10 mouse cellular contexts compared by ENCODE assay signal in genomic region chr2:91430600-91430919, GRCm38 (mm10). TPM values are rescaled to one million over a fixed set of nuclear protein-coding genes. Genes with fewer than 3 reads are reported as not detected.
A peak's percentile ranks its signal among the peaks of the same experiment; 100 is the strongest.
DNase-seq lines count a peak whose midpoint lies in the region; ATAC-seq and TF ChIP-seq lines count a peak whose summit lies in the region.
"Had no signal": no experiment of that assay in that cellular context is flagged by ENCODE, and none has a peak within 500 bp of the region (broad histone marks: within the 10 kb centered on the region; RNA-seq: fewer than 3 reads in every experiment).

No protein-coding gene starts in this region.

- no peak overlapping the region for H3K4me3 ChIP-seq in intestine, postnatal 0 days (ENCODE audit: low read depth, low read length)
- no peak overlapping the region for H3K4me3 ChIP-seq in intestine, embryonic 15.5 days (replicated peaks)
- H3K4me3 ChIP-seq in forebrain, embryonic 12.5 days (replicated peaks), result no peak overlapping the region
- 0 out of 2 replicates have a peak overlapping the region, but pooled peaks have one; percentile 0 for H3K4me3 ChIP-seq in midbrain, embryonic 13.5 days (replicated peaks)

- 54% methylated on average over 6 of the region's 6 CpGs for WGBS in intestine, postnatal 0 days
- 41% methylated on average over 6 of the region's 6 CpGs for WGBS in intestine, embryonic 15.5 days
- WGBS in forebrain, embryonic 12.5 days, result 10% methylated on average over 6 of the region's 6 CpGs
- WGBS in midbrain, embryonic 13.5 days, result 5% methylated on average over 6 of the region's 6 CpGs

- no peaks in the 10 kb centered on the region for H3K36me3 ChIP-seq in intestine, postnatal 0 days (ENCODE audit: control insufficient read depth, insufficient read depth)
- H3K36me3 ChIP-seq in intestine, embryonic 15.5 days, result no peaks in the 10 kb centered on the region
- no peaks in the 10 kb centered on the region for H3K36me3 ChIP-seq in forebrain, embryonic 12.5 days (replicated peaks)
- H3K36me3 ChIP-seq in midbrain, embryonic 13.5 days, result 0 out of 2 replicates have a peak, but pooled peaks cover 5% of the 10 kb centered on the region

- no peak overlapping the region for H3K4me2 ChIP-seq in intestine, postnatal 0 days (replicated peaks; ENCODE audit: low read depth)
- no peak overlapping the region for H3K4me2 ChIP-seq in intestine, embryonic 15.5 days (replicated peaks)
- H3K4me2 ChIP-seq in forebrain, embryonic 12.5 days, result peak overlapping the region; percentile 27
- H3K4me2 ChIP-seq in midbrain, embryonic 13.5 days (replicated peaks), result peak overlapping the region; percentile 35

- no peak overlapping the region for H3K9ac ChIP-seq in intestine, postnatal 0 days (ENCODE audit: low read depth, low read length)
- no peak overlapping the region for H3K9ac ChIP-seq in intestine, embryonic 15.5 days
- 0 out of 2 replicates have a peak overlapping the region, but pooled peaks have one; percentile 18 for H3K9ac ChIP-seq in forebrain, embryonic 12.5 days
- H3K9ac ChIP-seq in midbrain, embryonic 13.5 days (replicated peaks), result 0 out of 2 replicates have a peak overlapping the region, but pooled peaks have one; percentile 2

- H3K27me3 ChIP-seq in intestine, postnatal 0 days (replicated peaks; ENCODE audit: control insufficient read depth, insufficient read depth, low read length), result no peaks in the 10 kb centered on the region
- H3K27me3 ChIP-seq in intestine, embryonic 15.5 days (replicated peaks), result no peaks in the 10 kb centered on the region
- peaks cover 22% of the 10 kb centered on the region for H3K27me3 ChIP-seq in forebrain, embryonic 12.5 days
- H3K27me3 ChIP-seq in midbrain, embryonic 13.5 days, result no peaks in the 10 kb centered on the region

- no peak for TF ChIP-seq CTCF in intestine, postnatal 0 days (IDR thresholded peaks at IDR 0.05; ENCODE audit: low read depth)

- peak overlapping the region; percentile 17; the same call in 1 of the 2 replicates for H3K27ac ChIP-seq in intestine, postnatal 0 days (ENCODE audit: low read depth, low read length)
- H3K27ac ChIP-seq in intestine, embryonic 15.5 days, result no peak overlapping the region
- H3K27ac ChIP-seq in forebrain, embryonic 12.5 days, result peak overlapping the region; percentile 83
- H3K27ac ChIP-seq in midbrain, embryonic 13.5 days, result peak overlapping the region; percentile 78
- H3K27ac ChIP-seq: macrophage had no signal

- no peaks in the 10 kb centered on the region for H3K9me3 ChIP-seq in intestine, postnatal 0 days (ENCODE audit: control insufficient read depth)
- no peaks in the 10 kb centered on the region for H3K9me3 ChIP-seq in intestine, embryonic 15.5 days
- no peaks in the 10 kb centered on the region for H3K9me3 ChIP-seq in forebrain, embryonic 12.5 days
- H3K9me3 ChIP-seq in midbrain, embryonic 13.5 days, result no peaks in the 10 kb centered on the region

- ATAC-seq in intestine, postnatal 0 days, result no peak
- ATAC-seq in intestine, embryonic 15.5 days, result no peak
- peak; percentile 85 for ATAC-seq in forebrain, embryonic 12.5 days (ENCODE audit: low FRiP score)
- peak; percentile 94 for ATAC-seq in midbrain, embryonic 13.5 days
- ATAC-seq in CD4-positive, CD25-positive, alpha-beta regulatory T cell, adult 4 months, result no peak
- ATAC-seq in granulocyte monocyte progenitor cell, adult 5-6 weeks (replicated peaks; ENCODE audit: poor library complexity, severe bottlenecking), result no peak

- peak; percentile 43 to 54 for DNase-seq in cerebellum, postnatal 14 days
- DNase-seq in urinary bladder, postnatal 4 days (ENCODE audit: low spot score in 2 of 2), result no peak
- DNase-seq: gastrocnemius, postnatal 25 days had no signal

- no peaks in the 10 kb centered on the region for H3K4me1 ChIP-seq in intestine, postnatal 0 days (replicated peaks; ENCODE audit: control insufficient read depth, insufficient read depth, low read length)
- H3K4me1 ChIP-seq in intestine, embryonic 15.5 days (replicated peaks), result peaks cover 10% of the 10 kb centered on the region; the same call in 1 of the 2 replicates
- H3K4me1 ChIP-seq in forebrain, embryonic 12.5 days, result peaks cover 35% of the 10 kb centered on the region
- H3K4me1 ChIP-seq in midbrain, embryonic 13.5 days (replicated peaks), result peaks cover 34% of the 10 kb centered on the region

RNA-seq across cellular contexts. Expression of gene 1110051M20Rik, which starts 13.9 kb away (rescaled TPM):
- 13.5 and 15.6 TPM in 2 replicates for polyA plus RNA-seq in intestine, postnatal 0 days (2015; fragmentation: Nextera tagmentation; extraction: Ambion mirVana)
- polyA plus RNA-seq in intestine, embryonic 15.5 days (2015; fragmentation: Nextera tagmentation; extraction: Ambion mirVana), result 36.3 and 38.6 TPM in 2 replicates
- polyA plus RNA-seq in forebrain, embryonic 12.5 days (2016; fragmentation: Nextera tagmentation; extraction: Ambion mirVana), result 110 and 114 TPM in 2 replicates
- 147 and 165 TPM in 2 replicates for polyA plus RNA-seq in midbrain, embryonic 13.5 days (2015; fragmentation: Nextera tagmentation; extraction: Ambion mirVana)
- 10 to 100 TPM; 40.3 to 55.7 TPM for polyA plus RNA-seq in CD4-positive, CD25-positive, alpha-beta regulatory T cell, adult 4 months (2017; shearing (Covaris generic))
- 8.8 and 9.6 TPM in 2 replicates for total RNA-seq in granulocyte monocyte progenitor cell, adult 5-6 weeks (2014; fragmentation: Nextera tagmentation)
- total RNA-seq in granulocyte monocyte progenitor cell, adult 5-6 weeks (2017), result 5.8 and 6.7 TPM in 2 replicates

RNA-seq across cellular contexts. Expression of gene Lrp4, which starts 26.8 kb away (rescaled TPM):
- 4.9 and 5.4 TPM in 2 replicates for polyA plus RNA-seq in intestine, postnatal 0 days (2015; fragmentation: Nextera tagmentation; extraction: Ambion mirVana)
- polyA plus RNA-seq in intestine, embryonic 15.5 days (2015; fragmentation: Nextera tagmentation; extraction: Ambion mirVana), result 8.7 and 9.2 TPM in 2 replicates
- 9.1 and 9.5 TPM in 2 replicates for polyA plus RNA-seq in forebrain, embryonic 12.5 days (2016; fragmentation: Nextera tagmentation; extraction: Ambion mirVana)
- 7.1 and 10.2 TPM in 2 replicates for polyA plus RNA-seq in midbrain, embryonic 13.5 days (2015; fragmentation: Nextera tagmentation; extraction: Ambion mirVana)
- under 1 TPM; 0.10 to 0.19 TPM for polyA plus RNA-seq in CD4-positive, CD25-positive, alpha-beta regulatory T cell, adult 4 months (2017; shearing (Covaris generic))
- 2.6 and 2.8 TPM in 2 replicates for total RNA-seq in granulocyte monocyte progenitor cell, adult 5-6 weeks (2014; fragmentation: Nextera tagmentation)
- total RNA-seq in granulocyte monocyte progenitor cell, adult 5-6 weeks (2017), result 5.2 and 5.4 TPM in 2 replicates

Comparison
In these comparisons a context has a peak if more than half of its experiments do, and no peak if none do; other contexts are left out.
1. ATAC-seq: peak in forebrain, embryonic 12.5 days (single experiment) and midbrain, embryonic 13.5 days (single experiment); none in intestine, postnatal 0 days (single experiment), intestine, embryonic 15.5 days (single experiment), CD4-positive, CD25-positive, alpha-beta regulatory T cell, adult 4 months (single experiment) and granulocyte monocyte progenitor cell, adult 5-6 weeks (single experiment).
2. H3K4me2 ChIP-seq: peak in forebrain, embryonic 12.5 days (single experiment) and midbrain, embryonic 13.5 days (single experiment); none in intestine, postnatal 0 days (single experiment) and intestine, embryonic 15.5 days (single experiment).
3. H3K9ac ChIP-seq: peak in forebrain, embryonic 12.5 days (single experiment) and midbrain, embryonic 13.5 days (single experiment); none in intestine, postnatal 0 days (single experiment) and intestine, embryonic 15.5 days (single experiment).
4. DNase-seq: peak in cerebellum, postnatal 14 days (2 of 2); none in urinary bladder, postnatal 4 days (0 of 2).